Mouse (Mus musculus): ENCODE results near the gene Mettl18.

- TF ChIP-seq CTCF (IDR thresholded peaks at IDR 0.05), result no peak
- TF ChIP-seq EP300 (IDR thresholded peaks at IDR 0.05; ENCODE audit: insufficient read depth, low read depth, low read length), result no peak
Measured at GRCm38 (mm10) chr1:163995609-163995913, 872 bp downstream of the Mettl18 start.

Measured in heart, adult 2 months (tissue).